Comparison of ENCODE assay signal across 20 mouse cellular contexts in genomic region chr5:145662007-145662406, GRCm38 (mm10). TPM values are rescaled to one million over a fixed set of nuclear protein-coding genes. Genes with fewer than 3 reads are reported as not detected.
"Had no signal": no experiment of that assay in that cellular context is flagged by ENCODE, and none has a peak within 500 bp of the region (broad histone marks: within the 10 kb centered on the region; RNA-seq: fewer than 3 reads in every experiment).

No protein-coding gene starts in this region.

- H3K4me3 ChIP-seq: left cerebral cortex, adult 2 months; limb, embryonic 12.5 days; liver, embryonic 13.5 days; neural tube, embryonic 13.5 days had no signal

- H3K4me1 ChIP-seq: limb, embryonic 12.5 days; liver, embryonic 13.5 days; neural tube, embryonic 13.5 days had no signal

- H3K27ac ChIP-seq: left cerebral cortex, adult 2 months; limb, embryonic 12.5 days; liver, embryonic 13.5 days; neural tube, embryonic 13.5 days had no signal

- H3K4me2 ChIP-seq: limb, embryonic 12.5 days; liver, embryonic 13.5 days; midbrain, embryonic 11.5 days; neural tube, embryonic 13.5 days had no signal

- DNase-seq: kidney, adult 8-10 months; liver, embryonic 13.5 days; lung, adult 18-20 months; lung, postnatal 4 days; retina, postnatal 1 day; right cerebral cortex, postnatal 4 days; spleen, adult 18-20 months; thymus, adult 18-20 months; thymus, postnatal 14 days had no signal

- H3K27me3 ChIP-seq: limb, embryonic 12.5 days; liver, embryonic 13.5 days; neural tube, embryonic 13.5 days had no signal

- H3K36me3 ChIP-seq: limb, embryonic 12.5 days; liver, embryonic 13.5 days; neural tube, embryonic 13.5 days had no signal

- ATAC-seq: intestine, postnatal 0 days; lung, postnatal 0 days had no signal

- H3K9ac ChIP-seq: limb, embryonic 12.5 days; liver, embryonic 13.5 days; neural tube, embryonic 13.5 days had no signal

RNA-seq across cellular contexts. Expression of gene Cyp3a41a, which starts 57.9 kb away (rescaled TPM):
- total RNA-seq: layer of hippocampus, postnatal 25 days; left cerebral cortex, adult 2 months; left cerebral cortex, postnatal 14 days; megakaryocyte, adult 5-6 weeks had no signal
- polyA plus RNA-seq: intestine, postnatal 0 days; kidney, embryonic 16.5 days; limb, embryonic 12.5 days; liver, embryonic 13.5 days; lung, postnatal 0 days; midbrain, embryonic 11.5 days; neural tube, embryonic 13.5 days; stomach, embryonic 14.5 days had no signal
